Mouse (Mus musculus): ENCODE data around the gene Hmgb1. TPM values are rescaled to one million over a fixed set of nuclear protein-coding genes. Genes with fewer than 3 reads are reported as not detected.
A peak's percentile ranks its signal among the peaks of the same experiment; 100 is the strongest.

Gene Hmgb1
- polyA plus RNA-seq, 1 experiment = 18.9 TPM

DNA sequence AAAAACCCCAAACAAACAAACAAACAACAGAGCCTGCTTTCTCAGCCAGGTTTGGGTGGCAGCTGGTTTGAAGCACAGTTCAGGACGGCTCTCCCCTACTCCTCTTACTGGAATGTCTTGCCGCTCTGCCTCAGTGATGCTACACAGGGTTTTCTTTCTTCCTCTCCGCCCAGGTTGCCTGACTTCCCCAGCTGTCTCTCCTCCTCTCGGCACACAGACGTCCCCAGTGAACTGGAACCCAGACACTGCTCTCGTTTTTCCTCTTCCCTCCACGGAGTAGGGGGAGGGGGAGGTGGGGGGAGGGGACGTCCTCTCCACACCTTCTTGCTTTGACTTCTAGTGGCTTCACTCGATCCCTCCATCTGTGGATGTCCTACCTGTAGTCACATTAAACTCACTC is 179.2 kb downstream of the Hmgb1 start:
- Histone ChIP-seq H3K27me3 (ENCODE audit: control insufficient read depth, insufficient read depth, low read length) (no peaks in the 10 kb centered on the region), H3K4me3 (ENCODE audit: extremely low read depth, insufficient read depth, insufficient read length) (no peak overlapping the region), H3K4me1 (ENCODE audit: control insufficient read depth, insufficient read depth, insufficient read length) (peaks cover 2% of the 10 kb centered on the region; the same call in 1 of the 2 replicates), H3K36me3 (ENCODE audit: control insufficient read depth, insufficient read depth, low read length) (no peaks in the 10 kb centered on the region), H3K27ac (ENCODE audit: insufficient read depth, low read length) (no peak overlapping the region)
- TF ChIP-seq CTCF (IDR thresholded peaks at IDR 0.05; ENCODE audit: extremely low read depth, insufficient read depth, insufficient read length, insufficient replicate concordance) = no peak
- no peak for TF ChIP-seq POLR2A (IDR thresholded peaks at IDR 0.05; ENCODE audit: low read depth, low read length)
- 12% methylated on average over 9 of the region's 9 CpGs for WGBS
- peak in 1 of 2 experiments; percentile 61 for DNase-seq (ENCODE audit: low read depth in 1 of 2, low spot score in 2 of 2)

DNA sequence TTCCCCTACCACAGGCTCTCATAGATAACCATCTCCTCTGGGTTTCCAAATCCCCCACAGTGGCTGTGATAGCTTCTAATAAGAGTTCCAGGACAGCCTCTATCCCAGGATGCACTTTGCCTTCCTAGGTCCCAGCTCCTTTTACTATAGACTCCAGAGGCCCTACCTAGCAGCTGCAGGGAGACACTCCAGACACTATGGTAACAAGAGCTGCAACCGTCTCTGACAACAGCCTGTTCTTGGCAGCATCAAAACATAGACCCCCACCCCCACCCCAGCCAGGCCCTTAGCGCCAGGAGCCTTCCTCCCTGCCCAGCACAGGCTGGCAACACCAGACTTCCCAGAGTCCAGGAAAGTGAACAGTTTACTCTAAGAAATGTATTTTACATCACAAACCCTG is 181.2 kb downstream of the Hmgb1 start:
- no peak for DNase-seq (ENCODE audit: low read depth in 1 of 2, low spot score in 2 of 2)
- TF ChIP-seq POLR2A (IDR thresholded peaks at IDR 0.05; ENCODE audit: low read depth, low read length) = no peak
- TF ChIP-seq CTCF (IDR thresholded peaks at IDR 0.05; ENCODE audit: extremely low read depth, insufficient read depth, insufficient read length, insufficient replicate concordance) = no peak
- Histone ChIP-seq H3K27me3 (ENCODE audit: control insufficient read depth, insufficient read depth, low read length) (no peaks in the 10 kb centered on the region), H3K36me3 (ENCODE audit: control insufficient read depth, insufficient read depth, low read length) (no peaks in the 10 kb centered on the region), H3K27ac (ENCODE audit: insufficient read depth, low read length) (no peak overlapping the region), H3K4me1 (ENCODE audit: control insufficient read depth, insufficient read depth, insufficient read length) (peaks cover 2% of the 10 kb centered on the region; the same call in 1 of the 2 replicates), H3K4me3 (ENCODE audit: extremely low read depth, insufficient read depth, insufficient read length) (no peak overlapping the region)
- 81% methylated on average over 2 of the region's 2 CpGs for WGBS

DNA sequence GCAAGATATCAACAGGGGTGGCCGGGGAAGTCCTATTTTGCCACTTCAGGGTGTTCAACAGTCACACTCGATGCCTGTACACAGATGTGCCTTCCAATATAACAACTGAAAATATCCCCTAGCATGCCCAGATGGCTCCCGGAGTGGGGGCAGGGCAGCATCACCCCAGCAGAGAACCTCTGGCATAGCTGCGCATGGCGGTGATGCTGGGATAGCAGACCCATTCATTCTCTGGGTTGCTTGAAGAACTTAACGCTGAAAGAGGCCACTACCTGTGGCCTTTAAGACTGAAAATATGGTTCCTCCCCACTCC is 181.5 kb downstream of the Hmgb1 start:
- peaks cover 2% of the 10 kb centered on the region; the same call in 1 of the 2 replicates for H3K4me1 ChIP-seq (ENCODE audit: control insufficient read depth, insufficient read depth, insufficient read length)
- DNase-seq (ENCODE audit: low read depth in 1 of 2, low spot score in 2 of 2) = no peak
- no peak overlapping the region for H3K27ac ChIP-seq (ENCODE audit: insufficient read depth, low read length)
- no peaks in the 10 kb centered on the region for H3K27me3 ChIP-seq (ENCODE audit: control insufficient read depth, insufficient read depth, low read length)
- H3K36me3 ChIP-seq (ENCODE audit: control insufficient read depth, insufficient read depth, low read length) = no peaks in the 10 kb centered on the region
- no peak overlapping the region for H3K4me3 ChIP-seq (ENCODE audit: extremely low read depth, insufficient read depth, insufficient read length)
- WGBS = 85% methylated on average over 6 of the region's 6 CpGs
- TF ChIP-seq POLR2A (IDR thresholded peaks at IDR 0.05; ENCODE audit: low read depth, low read length) = no peak
- no peak for TF ChIP-seq CTCF (IDR thresholded peaks at IDR 0.05; ENCODE audit: extremely low read depth, insufficient read depth, insufficient read length, insufficient replicate concordance)

DNA sequence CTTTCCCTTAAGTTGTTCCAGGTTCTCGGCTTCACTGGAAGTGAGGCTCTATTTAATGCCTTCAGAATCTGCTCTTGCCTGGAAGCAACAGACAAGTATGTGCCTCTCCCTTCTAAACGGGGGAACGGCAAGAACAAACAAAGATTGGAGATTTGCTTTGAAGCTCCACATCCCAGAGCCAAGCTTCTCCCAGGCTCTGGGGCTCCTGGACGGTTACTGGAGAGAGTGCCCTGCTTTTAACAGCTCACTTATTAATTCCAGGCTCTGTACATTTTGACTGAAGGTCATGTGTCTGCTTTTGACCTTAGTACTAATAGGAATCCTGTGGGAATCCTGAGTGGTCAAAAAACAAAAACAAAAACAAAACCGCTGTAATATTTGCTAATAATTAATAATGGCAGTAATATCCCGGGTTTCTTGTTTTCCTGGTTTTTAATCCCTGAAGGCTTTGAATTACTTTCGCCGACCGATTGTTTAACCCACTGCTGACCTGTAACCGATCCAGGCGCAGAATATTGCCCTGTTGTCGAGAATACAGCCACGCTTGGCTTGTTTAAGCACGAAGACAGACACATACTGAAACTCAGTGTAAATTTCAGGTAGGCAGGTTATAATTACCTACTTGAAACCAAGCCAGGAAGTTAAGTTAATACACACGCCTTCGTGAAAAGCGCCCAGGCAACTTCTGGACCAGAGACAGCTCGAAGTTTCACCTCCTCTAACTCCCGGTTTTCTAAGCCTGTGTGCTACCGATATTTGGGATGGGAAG is 182.1 kb downstream of the Hmgb1 start:
- H3K27ac ChIP-seq (ENCODE audit: insufficient read depth, low read length) = no peak overlapping the region
- H3K36me3 ChIP-seq (ENCODE audit: control insufficient read depth, insufficient read depth, low read length) = no peaks in the 10 kb centered on the region
- no peak for DNase-seq (ENCODE audit: low read depth in 1 of 2, low spot score in 2 of 2)
- WGBS = 82% methylated on average over 20 of the region's 20 CpGs
- no peaks in the 10 kb centered on the region for H3K27me3 ChIP-seq (ENCODE audit: control insufficient read depth, insufficient read depth, low read length)
- H3K4me1 ChIP-seq (ENCODE audit: control insufficient read depth, insufficient read depth, insufficient read length) = peaks cover 2% of the 10 kb centered on the region; the same call in 1 of the 2 replicates
- H3K4me3 ChIP-seq (ENCODE audit: extremely low read depth, insufficient read depth, insufficient read length) = no peak overlapping the region
- TF ChIP-seq POLR2A (IDR thresholded peaks at IDR 0.05; ENCODE audit: low read depth, low read length) = no peak
- TF ChIP-seq CTCF (IDR thresholded peaks at IDR 0.05; ENCODE audit: extremely low read depth, insufficient read depth, insufficient read length, insufficient replicate concordance) = no peak

DNA sequence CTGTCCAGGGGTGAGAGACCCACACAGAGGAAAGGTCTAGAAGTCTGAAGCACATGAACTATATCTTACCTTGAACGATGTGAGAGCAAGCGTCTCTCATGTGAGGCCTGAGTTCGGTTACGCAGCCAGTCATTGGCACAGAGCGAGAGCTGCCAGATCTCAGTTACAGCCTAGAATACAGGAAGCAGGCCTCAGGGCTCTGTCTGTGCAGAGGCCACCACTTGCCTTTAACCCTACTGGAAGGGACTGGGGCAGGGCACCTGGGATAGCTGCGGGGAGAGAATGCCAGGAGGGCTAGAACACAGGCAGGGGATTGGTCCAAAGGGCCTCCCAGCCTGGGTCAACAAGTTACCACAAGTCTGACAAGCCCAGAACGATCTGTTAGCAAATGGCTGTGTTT is 184.5 kb downstream of the Hmgb1 start:
- H3K4me1 ChIP-seq (ENCODE audit: control insufficient read depth, insufficient read depth, insufficient read length) = no peaks in the 10 kb centered on the region
- 81% methylated on average over 7 of the region's 7 CpGs for WGBS
- no peaks in the 10 kb centered on the region for H3K36me3 ChIP-seq (ENCODE audit: control insufficient read depth, insufficient read depth, low read length)
- no peak overlapping the region for H3K4me3 ChIP-seq (ENCODE audit: extremely low read depth, insufficient read depth, insufficient read length)
- no peak for TF ChIP-seq CTCF (IDR thresholded peaks at IDR 0.05; ENCODE audit: extremely low read depth, insufficient read depth, insufficient read length, insufficient replicate concordance)
- TF ChIP-seq POLR2A (IDR thresholded peaks at IDR 0.05; ENCODE audit: low read depth, low read length) = no peak
- DNase-seq (ENCODE audit: low read depth in 1 of 2, low spot score in 2 of 2) = no peak
- no peak overlapping the region for H3K27ac ChIP-seq (ENCODE audit: insufficient read depth, low read length)
- no peaks in the 10 kb centered on the region for H3K27me3 ChIP-seq (ENCODE audit: control insufficient read depth, insufficient read depth, low read length)

DNA sequence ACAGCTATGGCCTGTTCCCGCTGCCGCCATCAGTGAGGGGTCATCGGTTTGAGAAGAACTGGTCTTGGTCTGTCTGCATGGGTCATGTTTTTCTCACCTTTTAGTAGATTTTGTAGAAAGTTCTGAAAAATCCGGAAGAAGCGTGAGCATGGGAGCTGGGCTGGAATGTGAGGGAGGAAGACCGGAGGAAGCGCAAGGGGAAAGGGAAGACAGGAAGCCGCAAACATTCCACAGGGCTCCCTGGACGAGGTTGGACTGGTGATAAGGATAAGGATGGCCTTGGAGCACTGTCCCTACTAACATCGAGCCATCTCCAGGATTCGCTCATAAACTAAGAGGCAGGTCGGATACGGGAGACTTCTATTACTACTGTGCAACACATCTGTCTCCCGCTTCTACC is 185.8 kb downstream of the Hmgb1 start:
- Histone ChIP-seq H3K27ac (ENCODE audit: insufficient read depth, low read length) (no peak overlapping the region), H3K36me3 (ENCODE audit: control insufficient read depth, insufficient read depth, low read length) (no peaks in the 10 kb centered on the region), H3K27me3 (ENCODE audit: control insufficient read depth, insufficient read depth, low read length) (no peaks in the 10 kb centered on the region), H3K4me3 (ENCODE audit: extremely low read depth, insufficient read depth, insufficient read length) (no peak overlapping the region), H3K4me1 (ENCODE audit: control insufficient read depth, insufficient read depth, insufficient read length) (no peaks in the 10 kb centered on the region)
- TF ChIP-seq CTCF (IDR thresholded peaks at IDR 0.05; ENCODE audit: extremely low read depth, insufficient read depth, insufficient read length, insufficient replicate concordance) (no peak), POLR2A (IDR thresholded peaks at IDR 0.05; ENCODE audit: low read depth, low read length) (no peak)
- WGBS = 88% methylated on average over 14 of the region's 14 CpGs
- DNase-seq (ENCODE audit: low read depth in 1 of 2, low spot score in 2 of 2) = no peak

DNA sequence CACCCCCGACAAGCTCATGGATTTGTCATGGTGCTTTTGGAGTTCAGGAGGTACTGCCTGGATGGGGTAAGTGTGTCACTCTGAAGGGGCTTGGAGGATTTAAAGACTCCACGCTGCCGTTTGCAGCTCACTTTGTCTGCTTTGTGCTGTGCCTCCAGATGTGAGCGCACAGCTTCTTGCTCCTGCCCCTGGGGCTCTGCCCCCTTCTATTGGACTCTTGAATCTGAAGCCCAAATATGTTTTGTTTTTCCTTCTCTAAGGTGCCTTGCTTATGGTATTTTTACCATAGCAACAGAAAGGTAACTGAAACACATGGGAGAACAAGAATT is 187.6 kb downstream of the Hmgb1 start:
- Histone ChIP-seq H3K27me3 (ENCODE audit: control insufficient read depth, insufficient read depth, low read length) (no peaks in the 10 kb centered on the region), H3K36me3 (ENCODE audit: control insufficient read depth, insufficient read depth, low read length) (no peaks in the 10 kb centered on the region), H3K27ac (ENCODE audit: insufficient read depth, low read length) (no peak overlapping the region), H3K4me1 (ENCODE audit: control insufficient read depth, insufficient read depth, insufficient read length) (no peaks in the 10 kb centered on the region), H3K4me3 (ENCODE audit: extremely low read depth, insufficient read depth, insufficient read length) (no peak overlapping the region)
- WGBS = 74% methylated on average over 4 of the region's 4 CpGs
- TF ChIP-seq POLR2A (IDR thresholded peaks at IDR 0.05; ENCODE audit: low read depth, low read length) (no peak), CTCF (IDR thresholded peaks at IDR 0.05; ENCODE audit: extremely low read depth, insufficient read depth, insufficient read length, insufficient replicate concordance) (no peak)
- no peak for DNase-seq (ENCODE audit: low read depth in 1 of 2, low spot score in 2 of 2)

Other genes starting within 250 kb of the Hmgb1 start
- not detected in 2 replicates for gene Gm42791, start 189.3 kb downstream of the Hmgb1 start, polyA plus RNA-seq (2012; rRNA removed)
- gene Uspl1, start 139 bp downstream of the Hmgb1 start, polyA plus RNA-seq (2012; rRNA removed) = 7.8 and 8.5 TPM in 2 replicates
- 62.6 and 67.4 TPM in 2 replicates for gene Alox5ap, start 80.3 kb upstream of the Hmgb1 start, polyA plus RNA-seq (2012; rRNA removed)
- 0.57 and 1.1 TPM in 2 replicates for gene Medag, start 227.3 kb upstream of the Hmgb1 start, polyA plus RNA-seq (2012; rRNA removed)